8 mouse cellular contexts compared by ENCODE assay signal in the genomic region with DNA sequence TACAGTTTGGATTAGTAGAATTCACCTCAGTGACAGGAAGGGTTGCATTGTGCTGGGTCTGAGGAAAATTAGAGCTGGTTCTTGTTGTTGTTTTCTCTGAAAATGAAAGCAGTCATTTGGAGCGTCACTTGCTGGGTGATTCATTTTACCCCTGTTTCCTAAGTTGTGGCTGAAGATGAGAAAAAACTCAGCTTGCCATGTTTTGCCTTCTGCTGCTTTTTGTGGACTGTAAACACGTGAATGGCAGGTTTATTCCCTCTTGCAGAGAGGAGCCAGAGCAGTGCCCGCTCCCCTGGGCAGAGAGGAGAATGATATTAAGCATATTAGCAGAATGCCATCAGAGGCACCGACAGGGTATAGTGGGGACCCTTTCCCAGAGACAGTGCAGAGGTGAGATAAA.
DNase-seq lines count a peak whose midpoint lies in the region; ATAC-seq and TF ChIP-seq lines count a peak whose summit lies in the region.

No protein-coding gene starts in this region.

- H3K36me3 ChIP-seq in kidney, embryonic 16.5 days (ENCODE audit: insufficient read depth, low read length) = no peaks in the 10 kb centered on the region
- no peaks in the 10 kb centered on the region for H3K36me3 ChIP-seq in hindbrain, embryonic 11.5 days (ENCODE audit: control insufficient read depth, insufficient read depth, low read length)
- H3K36me3 ChIP-seq in midbrain, embryonic 11.5 days (ENCODE audit: control insufficient read depth, insufficient read depth, low read length) = no peaks in the 10 kb centered on the region

- TF ChIP-seq POLR2A in bone marrow, adult 2 months (IDR thresholded peaks at IDR 0.05; ENCODE audit: borderline replicate concordance, control insufficient read depth, low read depth, low read length) = no peak

- ATAC-seq in kidney, embryonic 16.5 days (ENCODE audit: low FRiP score, low TSS enrichment) = no peak
- ATAC-seq in hindbrain, embryonic 11.5 days (ENCODE audit: low FRiP score) = no peak
- ATAC-seq in midbrain, embryonic 11.5 days (ENCODE audit: low FRiP score) = no peak

- TF ChIP-seq CTCF in bone marrow, adult 2 months (IDR thresholded peaks at IDR 0.05; ENCODE audit: control insufficient read depth, insufficient read depth, low read length) = no peak

- H3K4me3 ChIP-seq in kidney, embryonic 16.5 days (ENCODE audit: low read length) = peak overlapping the region; percentile 71
- peak overlapping the region; percentile 54 for H3K4me3 ChIP-seq in bone marrow, adult 2 months (replicated peaks; ENCODE audit: control insufficient read depth, low read depth, low read length)
- peak overlapping the region; percentile 61 for H3K4me3 ChIP-seq in hindbrain, embryonic 11.5 days (ENCODE audit: low read depth, low read length)
- peak overlapping the region; percentile 57 for H3K4me3 ChIP-seq in midbrain, embryonic 11.5 days (ENCODE audit: low read depth, low read length)

- 14% methylated on average over 4 of the region's 4 CpGs for WGBS in kidney, embryonic 16.5 days
- WGBS in bone marrow, adult 2 months = 16% methylated on average over 4 of the region's 4 CpGs
- WGBS in hindbrain, embryonic 11.5 days = 26% methylated on average over 4 of the region's 4 CpGs
- WGBS in midbrain, embryonic 11.5 days = 20% methylated on average over 4 of the region's 4 CpGs

- no peaks in the 10 kb centered on the region for H3K9me3 ChIP-seq in kidney, embryonic 16.5 days (ENCODE audit: low read length)
- no peaks in the 10 kb centered on the region for H3K9me3 ChIP-seq in hindbrain, embryonic 11.5 days (ENCODE audit: control insufficient read depth, low read length)
- H3K9me3 ChIP-seq in midbrain, embryonic 11.5 days (ENCODE audit: control insufficient read depth, low read length) = no peaks in the 10 kb centered on the region

- peak overlapping the region; percentile 46; the same call in 1 of the 2 replicates for H3K9ac ChIP-seq in kidney, embryonic 16.5 days (replicated peaks; ENCODE audit: low read length)
- peak overlapping the region; percentile 34; the same call in 1 of the 2 replicates for H3K9ac ChIP-seq in hindbrain, embryonic 11.5 days (ENCODE audit: low read depth, low read length)
- H3K9ac ChIP-seq in midbrain, embryonic 11.5 days (ENCODE audit: low read length) = peak overlapping the region; percentile 56

- peak overlapping the region; percentile 74 for H3K4me2 ChIP-seq in kidney, embryonic 16.5 days (replicated peaks; ENCODE audit: low read depth, low read length)
- H3K4me2 ChIP-seq in hindbrain, embryonic 11.5 days (replicated peaks; ENCODE audit: low read depth, low read length) = peak overlapping the region; percentile 47
- H3K4me2 ChIP-seq in midbrain, embryonic 11.5 days = peak overlapping the region; percentile 64

- H3K27me3 ChIP-seq in kidney, embryonic 16.5 days (ENCODE audit: insufficient read depth, low read length) = no peaks in the 10 kb centered on the region
- H3K27me3 ChIP-seq in hindbrain, embryonic 11.5 days (ENCODE audit: control insufficient read depth, insufficient read depth, low read length) = no peaks in the 10 kb centered on the region
- no peaks in the 10 kb centered on the region for H3K27me3 ChIP-seq in midbrain, embryonic 11.5 days (ENCODE audit: control insufficient read depth, insufficient read depth, low read length)

- DNase-seq in kidney, adult 18-20 months = no peak
- DNase-seq in hindbrain, embryonic 11.5 days (ENCODE audit: low spot score) = peak; percentile 12
- no peak for DNase-seq in midbrain, embryonic 11.5 days (ENCODE audit: low spot score, missing footprints)
- DNase-seq in yolk sac, embryonic 10.5 days (ENCODE audit: low spot score) = no peak
- DNase-seq in layer of hippocampus, postnatal 10 days (ENCODE audit: low spot score in 2 of 2) = no peak
- no peak for DNase-seq in embryo, embryonic 10.5 days (ENCODE audit: low spot score)

- peak overlapping the region; percentile 7; the same call in 1 of the 2 replicates for H3K27ac ChIP-seq in kidney, embryonic 16.5 days (ENCODE audit: low read length)
- H3K27ac ChIP-seq in bone marrow, adult 2 months (ENCODE audit: control insufficient read depth, insufficient read depth, low read depth, low read length, poor library complexity) = peak overlapping the region; percentile 26; the same call in 1 of the 2 replicates
- no peak overlapping the region for H3K27ac ChIP-seq in hindbrain, embryonic 11.5 days (ENCODE audit: low read depth, low read length)
- H3K27ac ChIP-seq in midbrain, embryonic 11.5 days (ENCODE audit: low read depth, low read length) = no peak overlapping the region

- H3K4me1 ChIP-seq in kidney, embryonic 16.5 days (ENCODE audit: insufficient read depth, low read length) = peaks cover 32% of the 10 kb centered on the region
- peaks cover 3% of the 10 kb centered on the region; the same call in 1 of the 2 replicates for H3K4me1 ChIP-seq in bone marrow, adult 2 months (ENCODE audit: control insufficient read depth, insufficient read depth, low read length)
- H3K4me1 ChIP-seq in hindbrain, embryonic 11.5 days (replicated peaks; ENCODE audit: control insufficient read depth, insufficient read depth, low read length) = peaks cover 7% of the 10 kb centered on the region; the same call in 1 of the 2 replicates
- peaks cover 19% of the 10 kb centered on the region for H3K4me1 ChIP-seq in midbrain, embryonic 11.5 days (ENCODE audit: control insufficient read depth, insufficient read depth, low read length)

Comparison
In these comparisons a context has a peak if more than half of its experiments do, and no peak if none do; other contexts are left out.
1. H3K27ac ChIP-seq: peak in kidney, embryonic 16.5 days (single experiment) and bone marrow, adult 2 months (single experiment); none in hindbrain, embryonic 11.5 days (single experiment) and midbrain, embryonic 11.5 days (single experiment).
2. Peak in every context shown above with its lines, with median percentiles within 50 percentile points of each other: H3K4me2 ChIP-seq, H3K4me3 ChIP-seq and H3K9ac ChIP-seq.